Mouse (Mus musculus): ENCODE measurements at regions not wholly inside any gene's neighbourhood (a gene's known extent, or its start where the extent isn't known, plus 50 kb on each side); places are given as distances from the start of the nearest gene placed in this dataset.
A peak's percentile ranks its signal among the peaks of the same experiment; 100 is the strongest.

GRCm38 (mm10) chr11:112865836-112866235, 83.8 kb downstream of the Sox9 start:
- H3K36me3 ChIP-seq: no peaks in the 10 kb centered on the region
- no peak overlapping the region for H3K4me3 ChIP-seq
- ATAC-seq (ENCODE audit: low FRiP score, low read depth): no peak
- H3K27me3 ChIP-seq: peaks cover 4% of the 10 kb centered on the region; the same call in 1 of the 2 replicates
- H3K9ac ChIP-seq (replicated peaks): no peak overlapping the region
- peaks cover 33% of the 10 kb centered on the region for H3K4me1 ChIP-seq
- 88% methylated on average over 9 of the region's 9 CpGs for WGBS
- no peak overlapping the region for H3K27ac ChIP-seq (replicated peaks)
- no peak overlapping the region for H3K4me2 ChIP-seq (replicated peaks)
- no peaks in the 10 kb centered on the region for H3K9me3 ChIP-seq

DNA sequence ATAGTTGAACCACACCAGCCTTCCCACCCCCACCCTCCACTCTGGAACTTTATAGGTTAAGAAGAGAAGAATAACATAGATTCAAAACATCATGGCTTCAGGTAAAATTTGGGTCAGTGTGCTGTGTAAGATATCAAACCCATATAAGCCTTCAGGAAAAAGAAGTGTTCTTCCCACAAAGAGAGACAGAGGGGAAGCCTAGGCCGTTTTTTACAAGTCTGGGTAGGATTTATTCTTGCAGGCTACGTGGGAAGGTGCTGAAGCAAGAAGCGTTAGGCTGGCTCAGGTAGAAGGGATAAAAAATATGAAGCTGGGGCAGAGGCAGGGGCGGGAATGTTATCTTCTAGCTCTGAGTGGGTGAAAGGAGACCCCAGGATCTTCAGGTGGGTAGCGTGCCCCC, 87.5 kb downstream of the Sox9 start:
- Histone ChIP-seq H3K4me3 (no peak overlapping the region), H3K9ac (replicated peaks) (no peak overlapping the region), H3K4me2 (replicated peaks) (peak overlapping the region; percentile 38), H3K27me3 (peaks cover 4% of the 10 kb centered on the region; the same call in 1 of the 2 replicates), H3K36me3 (no peaks in the 10 kb centered on the region), H3K4me1 (peaks cover 47% of the 10 kb centered on the region), H3K9me3 (no peaks in the 10 kb centered on the region), H3K27ac (replicated peaks) (peak overlapping the region; percentile 92)
- no peak for ATAC-seq (ENCODE audit: low FRiP score, low read depth)
- 13% methylated on average over 5 of the region's 5 CpGs for WGBS

GRCm38 (mm10) chr11:112870201-112871035, 88.4 kb downstream of the Sox9 start:
- H3K9ac ChIP-seq (replicated peaks): peak overlapping the region; percentile 31; the same call in 1 of the 2 replicates
- ATAC-seq (ENCODE audit: low FRiP score, low read depth): peak; percentile 98
- H3K4me3 ChIP-seq: no peak overlapping the region
- peaks cover 47% of the 10 kb centered on the region for H3K4me1 ChIP-seq
- no peaks in the 10 kb centered on the region for H3K9me3 ChIP-seq
- H3K27ac ChIP-seq (replicated peaks): peak overlapping the region; percentile 92
- H3K36me3 ChIP-seq: no peaks in the 10 kb centered on the region
- 0% methylated on average over 17 of the region's 17 CpGs for WGBS
- H3K27me3 ChIP-seq: peaks cover 4% of the 10 kb centered on the region; the same call in 1 of the 2 replicates
- peak overlapping the region; percentile 38 for H3K4me2 ChIP-seq (replicated peaks)

DNA sequence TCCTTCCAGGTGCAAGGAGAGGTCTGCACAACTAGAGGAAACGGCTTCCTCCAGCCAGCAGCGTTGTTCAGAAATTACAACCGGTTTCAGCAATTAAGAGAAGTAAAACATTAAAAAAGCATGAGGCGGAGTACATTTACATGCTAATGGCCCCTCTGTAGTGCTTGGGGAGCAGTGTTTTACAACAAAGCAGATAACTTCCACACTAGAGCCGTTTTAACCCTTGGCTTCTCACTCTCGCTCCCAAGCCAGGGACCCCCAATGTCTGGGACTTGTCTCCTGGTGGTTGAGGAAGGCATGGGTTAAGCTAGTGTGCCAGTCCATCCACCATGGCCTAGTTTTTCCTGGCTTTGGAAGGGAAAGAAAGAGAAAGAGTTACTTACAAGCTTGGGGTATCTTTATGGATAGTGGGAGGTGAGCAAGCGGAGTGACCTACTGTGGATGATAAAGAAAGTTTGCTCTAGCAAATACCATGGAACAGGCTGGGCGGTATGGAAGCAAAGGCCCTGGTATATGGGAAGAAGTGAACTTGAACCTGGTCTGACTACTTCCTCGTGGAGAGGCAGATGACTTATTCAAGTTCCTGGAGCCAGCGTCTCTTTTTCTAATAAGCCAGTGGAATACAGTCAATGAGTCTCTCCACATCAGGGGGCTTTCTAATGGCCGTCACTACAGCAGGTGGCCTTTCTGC, 90.8 kb downstream of the Sox9 start:
- no peak overlapping the region for H3K4me3 ChIP-seq
- WGBS: 39% methylated on average over 11 of the region's 11 CpGs
- no peak overlapping the region for H3K4me2 ChIP-seq (replicated peaks)

DNA sequence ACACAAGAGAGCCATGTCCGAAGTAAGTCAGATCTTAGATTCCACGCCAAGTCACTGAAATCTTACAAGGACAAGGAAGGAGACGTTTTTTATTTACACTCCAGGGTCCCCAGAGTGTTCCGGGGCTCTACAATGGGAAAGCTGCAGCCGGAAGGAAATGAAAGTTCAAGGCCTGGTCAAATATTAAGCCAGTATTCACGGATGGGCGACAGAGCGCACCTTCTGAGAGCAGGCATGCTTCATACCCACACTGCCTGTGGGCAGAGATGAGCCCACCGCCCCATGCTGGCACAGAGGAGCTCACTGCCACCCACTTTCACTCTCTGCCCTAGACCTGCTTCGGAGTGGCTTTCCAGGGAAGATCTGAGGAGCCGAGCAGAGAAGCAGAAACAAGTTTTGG, 92.2 kb downstream of the Sox9 start:
- peaks cover 52% of the 10 kb centered on the region for H3K4me1 ChIP-seq
- no peak overlapping the region for H3K4me3 ChIP-seq
- WGBS: 88% methylated on average over 11 of the region's 11 CpGs
- H3K4me2 ChIP-seq (replicated peaks): no peak overlapping the region
- no peaks in the 10 kb centered on the region for H3K36me3 ChIP-seq
- no peaks in the 10 kb centered on the region for H3K27me3 ChIP-seq
- no peak overlapping the region for H3K27ac ChIP-seq (replicated peaks)
- ATAC-seq (ENCODE audit: low FRiP score, low read depth): no peak
- H3K9ac ChIP-seq (replicated peaks): no peak overlapping the region
- H3K9me3 ChIP-seq: no peaks in the 10 kb centered on the region

More for the DNA sequence above, 90.8 kb downstream of the Sox9 start:
- Histone ChIP-seq H3K4me1 (peaks cover 56% of the 10 kb centered on the region), H3K27me3 (no peaks in the 10 kb centered on the region), H3K36me3 (no peaks in the 10 kb centered on the region), H3K9me3 (no peaks in the 10 kb centered on the region), H3K27ac (replicated peaks) (peak overlapping the region; percentile 92), H3K9ac (replicated peaks) (no peak overlapping the region)
- ATAC-seq (ENCODE audit: low FRiP score, low read depth): no peak

DNA sequence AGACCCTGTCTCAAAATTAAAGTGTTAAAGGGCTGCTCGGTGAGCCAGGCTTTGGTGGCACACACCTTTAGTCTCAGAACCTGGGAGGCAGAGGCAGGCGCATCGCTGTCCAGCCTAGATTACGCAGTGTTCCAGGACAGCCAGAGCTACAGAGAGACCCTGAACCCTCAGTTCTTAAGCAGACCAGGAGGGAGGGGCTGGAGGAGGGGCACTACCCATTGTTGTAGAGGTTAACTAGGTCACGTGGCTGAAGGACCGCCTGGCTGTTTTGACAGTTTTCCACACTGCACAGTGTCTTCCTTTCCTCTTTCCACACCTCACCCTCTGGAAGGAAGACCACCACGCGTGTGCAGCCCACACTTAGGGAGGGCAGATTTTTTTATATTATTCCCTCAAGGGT, 94.2 kb downstream of the Sox9 start:
- H3K27ac ChIP-seq (replicated peaks): no peak overlapping the region
- no peaks in the 10 kb centered on the region for H3K9me3 ChIP-seq
- H3K9ac ChIP-seq (replicated peaks): 0 out of 2 replicates have a peak overlapping the region, but pooled peaks have one; percentile 15
- peaks cover 32% of the 10 kb centered on the region for H3K4me1 ChIP-seq
- no peaks in the 10 kb centered on the region for H3K36me3 ChIP-seq
- H3K4me2 ChIP-seq (replicated peaks): no peak overlapping the region
- H3K4me3 ChIP-seq: no peak overlapping the region
- ATAC-seq (ENCODE audit: low FRiP score, low read depth): peak; percentile 56; the same call in 1 of the 2 replicates
- WGBS: 36% methylated on average over 8 of the region's 8 CpGs
- H3K27me3 ChIP-seq: no peaks in the 10 kb centered on the region

DNA sequence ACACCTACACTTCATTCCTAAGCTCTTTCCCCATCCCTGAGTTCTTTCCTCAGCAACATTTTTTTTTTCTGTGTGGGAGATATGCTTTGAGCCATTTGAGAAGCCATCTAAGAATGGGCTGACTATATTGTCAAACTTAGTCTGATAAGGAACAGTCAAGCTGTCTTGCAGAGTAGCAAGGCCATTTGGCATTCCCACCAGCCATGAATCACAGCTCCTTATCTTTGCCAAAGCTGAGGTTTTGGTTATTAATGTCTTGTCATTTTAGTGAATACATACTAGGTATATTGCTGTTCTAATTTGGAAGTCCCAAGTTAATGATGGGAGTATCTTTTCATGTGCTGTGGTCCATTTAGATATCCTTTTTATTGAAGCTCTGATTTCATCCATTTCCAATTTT, 96.4 kb downstream of the Sox9 start:
- Histone ChIP-seq H3K4me1 (peaks cover 10% of the 10 kb centered on the region; the same call in 1 of the 2 replicates), H3K9me3 (no peaks in the 10 kb centered on the region), H3K4me2 (replicated peaks) (no peak overlapping the region)

DNA sequence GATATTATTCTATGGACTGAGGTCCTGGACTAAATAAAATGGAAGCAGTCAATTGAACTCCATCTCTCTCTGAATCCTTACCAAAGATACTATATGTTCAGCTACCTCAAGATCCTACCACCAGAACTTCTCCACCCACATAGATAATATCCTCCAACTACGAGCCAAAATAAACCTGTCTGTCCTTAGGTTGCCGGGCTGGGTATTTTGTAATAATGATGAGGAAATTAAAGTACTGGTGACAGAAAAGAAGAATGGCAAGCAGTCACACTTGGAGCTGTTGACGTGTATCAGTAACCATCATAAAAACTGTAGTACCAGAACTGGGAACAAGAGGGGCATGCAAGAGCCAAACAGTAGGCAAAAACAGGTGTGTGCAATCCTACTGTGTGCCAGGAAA, 98.7 kb downstream of the Sox9 start:
- H3K9ac ChIP-seq (replicated peaks): no peak overlapping the region
- no peak overlapping the region for H3K4me2 ChIP-seq (replicated peaks)
- no peaks in the 10 kb centered on the region for H3K9me3 ChIP-seq
- no peaks in the 10 kb centered on the region for H3K36me3 ChIP-seq
- peaks cover 10% of the 10 kb centered on the region; the same call in 1 of the 2 replicates for H3K4me1 ChIP-seq
- 84% methylated on average over 3 of the region's 3 CpGs for WGBS
- H3K27ac ChIP-seq (replicated peaks): no peak overlapping the region
- no peak overlapping the region for H3K4me3 ChIP-seq
- ATAC-seq (ENCODE audit: low FRiP score, low read depth): no peak
- no peaks in the 10 kb centered on the region for H3K27me3 ChIP-seq

More for the DNA sequence above, 96.4 kb downstream of the Sox9 start:
- Histone ChIP-seq H3K36me3 (no peaks in the 10 kb centered on the region), H3K27me3 (no peaks in the 10 kb centered on the region), H3K27ac (replicated peaks) (no peak overlapping the region), H3K9ac (replicated peaks) (no peak overlapping the region), H3K4me3 (no peak overlapping the region)
- no peak for ATAC-seq (ENCODE audit: low FRiP score, low read depth)

DNA sequence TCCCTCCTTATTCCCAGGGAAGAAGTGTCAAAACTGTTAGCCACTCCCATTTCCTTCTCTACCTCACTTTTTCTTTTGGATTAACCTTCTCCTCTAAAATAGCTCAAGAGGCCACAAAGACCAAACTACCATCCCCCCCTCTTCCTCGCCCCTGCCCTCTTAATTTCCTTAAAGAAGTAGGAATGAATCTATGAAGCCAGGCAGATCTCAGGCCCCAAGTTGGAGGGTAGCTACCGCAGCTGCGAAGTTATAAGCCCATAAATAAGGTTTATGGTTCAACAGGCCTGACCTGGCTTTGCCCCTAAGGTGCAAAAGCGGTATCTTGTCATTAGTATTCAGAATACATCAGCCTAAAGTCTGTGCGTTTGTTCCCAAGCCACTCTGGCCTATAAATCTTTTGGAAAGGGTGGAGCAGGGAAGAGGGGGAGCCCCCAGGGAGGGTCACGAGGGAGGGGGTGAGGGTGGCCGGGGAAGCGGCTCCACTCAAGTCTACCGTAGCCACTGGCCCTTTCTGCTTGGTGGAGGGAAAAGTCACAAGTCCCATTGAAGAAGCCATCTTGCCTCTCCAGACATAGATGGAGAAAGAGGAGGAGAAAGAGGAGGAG, 103.4 kb downstream of the Sox9 start:
- ATAC-seq (ENCODE audit: low FRiP score, low read depth): no peak
- no peak overlapping the region for H3K4me2 ChIP-seq (replicated peaks)
- H3K4me3 ChIP-seq: no peak overlapping the region
- H3K27ac ChIP-seq (replicated peaks): no peak overlapping the region
- H3K9me3 ChIP-seq: no peaks in the 10 kb centered on the region
- WGBS: 70% methylated on average over 9 of the region's 9 CpGs
- no peaks in the 10 kb centered on the region for H3K36me3 ChIP-seq
- no peak overlapping the region for H3K9ac ChIP-seq (replicated peaks)
- H3K27me3 ChIP-seq: no peaks in the 10 kb centered on the region
- H3K4me1 ChIP-seq: no peaks in the 10 kb centered on the region

GRCm38 (mm10) chr11:112886139-112886538, 104.1 kb downstream of the Sox9 start:
- WGBS: 91% methylated on average over 16 of the region's 16 CpGs
- no peak overlapping the region for H3K27ac ChIP-seq (replicated peaks)

DNA sequence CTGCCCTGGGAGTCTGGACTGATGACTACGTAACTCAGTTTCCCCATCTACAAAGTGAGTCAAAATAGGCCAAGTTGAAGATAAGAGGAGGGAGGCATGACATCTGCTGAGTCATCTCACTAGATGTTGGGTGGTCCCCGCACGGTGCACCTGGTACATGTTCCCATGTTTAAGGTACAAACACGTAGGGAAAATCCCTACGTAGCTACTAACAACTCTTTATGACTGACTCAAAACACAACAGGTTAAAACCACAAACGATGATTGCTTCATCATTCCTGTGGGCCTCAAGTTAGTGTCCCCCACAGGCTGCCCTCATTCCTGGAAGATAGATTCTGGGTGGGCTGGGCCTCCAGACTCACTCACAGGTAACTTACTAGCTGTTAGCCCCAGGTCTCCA, 107.7 kb downstream of the Sox9 start:
- 94% methylated on average over 6 of the region's 6 CpGs for WGBS
- H3K27ac ChIP-seq (replicated peaks): no peak overlapping the region
- no peaks in the 10 kb centered on the region for H3K36me3 ChIP-seq
- H3K4me3 ChIP-seq: no peak overlapping the region
- no peak overlapping the region for H3K9ac ChIP-seq (replicated peaks)
- no peak overlapping the region for H3K4me2 ChIP-seq (replicated peaks)
- H3K9me3 ChIP-seq: no peaks in the 10 kb centered on the region
- no peaks in the 10 kb centered on the region for H3K4me1 ChIP-seq
- ATAC-seq (ENCODE audit: low FRiP score, low read depth): no peak
- H3K27me3 ChIP-seq: peaks cover 8% of the 10 kb centered on the region; the same call in 1 of the 2 replicates

More at GRCm38 (mm10) chr11:112886139-112886538, 104.1 kb downstream of the Sox9 start:
- Histone ChIP-seq H3K9ac (replicated peaks) (no peak overlapping the region), H3K9me3 (no peaks in the 10 kb centered on the region), H3K4me1 (no peaks in the 10 kb centered on the region), H3K27me3 (no peaks in the 10 kb centered on the region), H3K4me3 (no peak overlapping the region), H3K36me3 (no peaks in the 10 kb centered on the region), H3K4me2 (replicated peaks) (no peak overlapping the region)
- no peak for ATAC-seq (ENCODE audit: low FRiP score, low read depth)

GRCm38 (mm10) chr11:112897597-112897996, 115.6 kb downstream of the Sox9 start:
- Histone ChIP-seq H3K4me2 (replicated peaks) (no peak overlapping the region), H3K36me3 (no peaks in the 10 kb centered on the region), H3K4me1 (no peaks in the 10 kb centered on the region), H3K4me3 (no peak overlapping the region), H3K27me3 (peaks cover 8% of the 10 kb centered on the region; the same call in 1 of the 2 replicates), H3K9me3 (no peaks in the 10 kb centered on the region), H3K27ac (replicated peaks) (no peak overlapping the region), H3K9ac (replicated peaks) (no peak overlapping the region)
- WGBS: 85% methylated on average over 2 of the region's 2 CpGs
- no peak for ATAC-seq (ENCODE audit: low FRiP score, low read depth)

Data from midbrain, embryonic 12.5 days (tissue).